Mouse (Mus musculus) cerebellum, postnatal 25 days (tissue): ENCODE measurements at regions not wholly inside any gene's neighbourhood (a gene's known extent, or its start where the extent isn't known, plus 50 kb on each side); places are given as distances from the start of the nearest gene placed in this dataset.

Source experiments
- DNase-seq, 2 experiments: peaks; one replicate each; pipeline ENCODE4 v3.0.0; 2021; ENCODE audit warnings: mixed read lengths in 2 of 2

DNA sequence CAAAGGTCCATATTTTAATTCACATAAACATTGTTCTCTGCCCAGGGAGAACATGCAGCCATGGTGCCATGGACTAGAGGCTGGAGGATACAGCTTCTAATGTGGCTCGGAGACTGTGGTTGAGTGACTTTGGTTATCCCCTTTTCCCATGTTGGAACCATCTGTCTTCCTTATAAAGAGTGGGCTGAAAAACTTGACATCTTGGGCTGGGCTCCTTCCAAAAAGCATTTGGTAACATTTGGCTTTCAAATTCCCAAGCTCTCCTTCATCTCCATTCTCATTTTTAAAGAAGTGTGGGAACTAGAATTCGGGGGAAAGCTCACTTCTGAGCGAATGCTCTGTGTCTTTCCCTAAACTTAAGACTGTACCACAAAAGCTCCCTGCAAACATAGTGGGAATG, 50.3 kb upstream of the Cxcl12 start:
- no peak for DNase-seq
